Mouse (Mus musculus): ENCODE measurements around the gene Uap1.

Uap1 gene

DNA sequence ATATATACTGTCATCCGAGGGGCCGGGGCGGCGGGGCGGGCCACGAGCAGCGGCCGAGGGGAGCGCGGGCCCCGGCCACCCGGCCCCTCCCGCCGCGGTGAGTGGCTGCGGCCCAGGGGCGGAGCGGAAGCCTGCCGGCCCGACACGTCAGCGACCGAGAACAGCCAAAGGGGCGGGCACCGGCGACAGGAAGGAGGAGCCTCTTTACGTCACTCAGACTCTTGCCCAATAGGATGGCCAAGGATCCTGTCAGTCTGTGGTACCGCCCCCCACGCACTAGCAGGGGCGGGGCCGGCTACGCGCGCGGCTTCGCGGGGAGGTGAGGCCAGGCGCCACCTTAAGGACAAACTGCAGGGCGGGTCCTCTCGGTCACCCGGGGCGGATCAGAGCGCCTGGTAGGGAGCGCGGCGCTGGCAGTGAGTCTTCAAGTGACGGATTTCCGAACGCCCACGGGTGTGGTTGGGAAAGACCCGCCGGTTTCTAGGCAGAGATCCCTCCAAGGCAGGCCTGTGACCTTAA, at the start of gene Uap1:
TSS of gene Uap1 (minus strand) at position 144 of the 519 bp plus-strand sequence.
- DNase-seq (ENCODE audit: extremely low read depth, low read depth): peak; percentile 91

DNA sequence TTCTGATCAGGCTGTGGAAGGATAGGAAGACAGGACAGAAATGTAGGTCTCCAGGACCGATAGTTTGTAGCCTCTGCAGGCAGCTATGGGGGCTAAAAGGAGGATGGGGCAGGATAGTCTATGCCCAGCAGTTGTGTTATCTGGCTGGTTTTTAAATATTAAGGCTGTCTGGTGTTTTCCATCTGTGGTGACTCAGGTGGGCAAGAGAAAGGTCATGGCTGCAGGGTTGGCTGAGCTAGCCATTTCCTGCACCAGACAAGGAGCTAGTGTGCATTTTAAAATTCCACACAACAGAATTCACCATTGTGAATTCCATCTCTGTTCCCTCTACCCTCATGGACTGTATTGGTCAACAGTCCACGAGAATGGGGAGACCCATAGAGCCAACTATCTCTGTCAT, 48.5 kb upstream of the Uap1 start:
- no peak for DNase-seq (ENCODE audit: extremely low read depth, low read depth)

DNA sequence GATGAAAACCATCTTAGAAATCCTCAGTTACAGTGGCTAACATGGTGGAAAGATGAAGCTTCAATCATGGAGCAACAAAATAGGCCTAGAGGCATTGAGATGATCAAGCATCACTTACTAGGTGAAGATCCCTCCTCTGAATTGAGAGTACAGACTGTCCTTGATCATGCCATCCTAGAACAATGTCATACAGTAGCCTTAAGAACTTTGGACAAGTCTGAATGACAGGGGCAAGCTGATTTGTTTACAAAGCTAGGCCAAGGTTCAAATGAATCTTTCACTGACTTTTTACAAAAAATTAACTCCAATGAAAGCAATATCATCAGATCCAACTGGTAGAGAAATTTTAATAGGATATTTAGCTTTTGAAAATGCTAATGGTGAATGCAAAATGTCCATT, 45.6 kb upstream of the Uap1 start:
- no peak for DNase-seq (ENCODE audit: extremely low read depth, low read depth)

GRCm38 (mm10) chr1:170218091-170218884, 43.5 kb upstream of the Uap1 start:
- DNase-seq (ENCODE audit: extremely low read depth, low read depth): peak; percentile 36

DNA sequence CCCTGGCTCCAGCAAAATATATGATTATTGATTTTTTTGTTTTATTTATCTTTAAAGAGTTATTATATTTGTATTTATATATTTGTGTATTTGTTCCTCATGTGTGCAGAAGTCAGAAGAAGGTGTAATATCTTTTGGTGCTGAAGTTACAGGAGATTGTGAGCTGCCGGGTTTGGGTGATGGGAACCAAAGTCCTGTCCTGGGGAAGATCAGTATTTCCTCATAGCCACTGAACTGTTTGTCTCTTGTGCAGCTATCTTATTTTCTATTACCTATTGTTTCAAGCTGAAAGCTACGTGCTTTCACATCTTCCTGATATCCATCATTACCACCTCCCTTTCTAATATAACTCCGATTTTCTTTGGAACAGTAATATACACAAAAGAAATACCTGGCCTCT, 40.8 kb upstream of the Uap1 start:
- no peak for DNase-seq (ENCODE audit: extremely low read depth, low read depth)

DNA sequence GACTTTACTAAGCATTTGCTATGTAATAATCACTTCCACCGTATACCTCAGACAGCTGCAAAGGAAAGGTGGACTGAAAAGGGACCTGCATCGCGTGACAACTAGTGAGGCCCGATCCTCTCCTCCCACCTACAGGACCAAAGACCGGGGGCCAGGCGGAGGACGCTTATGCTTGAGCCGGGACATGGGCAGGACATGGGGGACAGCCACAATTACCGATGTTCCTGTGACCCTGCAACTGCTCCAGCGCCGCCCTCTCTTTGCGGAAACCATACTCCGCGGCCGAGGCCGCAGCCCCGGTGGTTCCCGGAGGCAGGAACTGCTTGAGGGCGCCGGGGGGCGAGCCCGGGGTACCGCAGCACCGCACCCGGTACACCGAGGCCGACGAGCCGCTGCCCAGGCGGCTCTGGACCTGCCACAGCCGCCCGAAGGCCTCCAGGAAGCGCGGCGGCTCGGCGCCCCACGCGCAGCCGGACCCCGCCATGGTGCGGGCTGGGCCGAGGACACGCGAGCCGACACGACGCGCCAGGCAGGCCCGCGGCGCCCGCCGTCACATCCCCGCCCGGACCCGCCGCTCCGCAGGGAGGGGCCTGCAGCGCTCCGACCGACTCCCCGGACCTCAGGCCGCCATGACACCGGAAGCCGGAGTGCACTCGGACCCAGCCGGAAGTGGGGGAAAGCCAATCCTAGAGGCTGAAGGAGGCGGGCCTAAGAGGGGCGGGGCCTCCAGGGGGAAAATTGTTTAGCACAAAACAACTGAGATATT, 40.2 kb upstream of the Uap1 start, which contains the start of gene Uhmk1:
TSS of gene Uhmk1 (minus strand) at position 641 of the 766 bp plus-strand sequence.
- DNase-seq (ENCODE audit: extremely low read depth, low read depth): peak; percentile 73

DNA sequence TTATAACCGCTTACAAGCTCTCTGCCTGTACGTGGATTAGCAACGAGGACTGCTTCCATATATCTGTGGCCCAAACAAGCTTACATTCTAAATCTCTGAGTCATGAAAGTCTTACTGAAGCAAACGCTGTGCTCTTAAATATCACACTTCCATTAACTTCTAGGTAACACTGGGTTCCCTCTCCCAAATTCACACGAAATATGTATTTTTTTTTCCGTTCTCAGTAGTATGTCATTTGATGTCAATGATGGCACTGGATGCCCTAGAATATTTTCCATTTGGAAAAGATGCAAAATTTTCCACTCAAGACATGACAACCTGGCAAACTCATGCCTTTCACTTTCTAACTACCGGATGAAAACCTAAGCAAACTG, 39.6 kb upstream of the Uap1 start:
- DNase-seq (ENCODE audit: extremely low read depth, low read depth): peak; percentile 41

DNA sequence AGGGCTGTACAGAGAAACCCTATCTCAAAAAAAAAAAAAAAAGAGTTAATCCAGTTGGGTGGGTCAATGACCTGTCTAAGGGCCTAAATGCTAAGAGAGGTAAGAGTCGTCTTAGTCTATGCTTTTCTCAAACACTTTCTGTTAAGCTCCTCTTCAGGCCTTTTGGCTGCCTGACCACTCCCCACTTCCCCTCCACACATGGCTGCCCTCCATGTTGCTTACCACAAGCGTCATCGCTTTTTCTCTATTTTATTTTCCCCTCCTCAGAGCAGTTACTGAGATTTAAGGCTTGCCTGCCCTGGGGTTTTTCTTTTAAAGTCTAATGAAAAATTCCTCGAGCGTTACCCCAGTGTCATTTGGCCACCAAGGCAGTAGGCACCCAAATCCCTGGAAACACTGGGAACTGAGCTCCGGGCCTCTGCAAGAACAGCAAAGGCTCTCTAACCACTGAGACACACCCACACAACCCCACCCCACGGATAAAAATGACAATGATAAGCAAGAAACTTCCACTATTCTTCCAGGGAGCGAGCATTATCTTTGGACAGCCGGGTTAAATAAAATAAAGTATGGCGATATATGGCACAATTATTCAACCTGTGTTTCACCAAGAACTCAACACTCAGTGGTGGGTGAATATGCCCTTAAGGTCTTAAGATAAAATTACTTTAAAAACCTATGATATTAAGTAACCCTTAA, 38.6 kb upstream of the Uap1 start:
- DNase-seq (ENCODE audit: extremely low read depth, low read depth): peak; percentile 17

GRCm38 (mm10) chr1:170206395-170206794, 31.6 kb upstream of the Uap1 start:
- no peak for DNase-seq (ENCODE audit: extremely low read depth, low read depth)

- no peak for DNase-seq (ENCODE audit: extremely low read depth, low read depth)
Measured at GRCm38 (mm10) chr1:170200379-170200778, 25.6 kb upstream of the Uap1 start.

DNA sequence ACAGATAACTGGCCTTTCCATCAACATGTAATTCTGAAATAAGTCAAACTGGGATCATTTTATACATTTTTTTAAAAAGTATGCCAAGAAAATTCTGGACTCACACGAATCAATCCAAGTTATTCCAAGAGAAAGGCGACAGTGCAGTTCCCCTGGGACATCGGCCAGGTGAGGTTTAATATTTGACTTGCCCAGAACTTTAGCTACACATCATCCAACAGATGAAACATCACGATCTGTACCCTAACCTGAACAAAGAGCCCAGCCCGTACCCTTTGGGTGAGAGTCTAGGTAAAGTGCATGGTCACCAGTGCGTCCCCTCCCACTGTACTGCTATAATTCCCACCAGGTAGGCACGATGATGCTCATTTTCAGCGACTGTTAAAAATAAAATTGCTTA, 21.5 kb upstream of the Uap1 start:
- DNase-seq (ENCODE audit: extremely low read depth, low read depth): no peak

- no peak for DNase-seq (ENCODE audit: extremely low read depth, low read depth)
Measured at GRCm38 (mm10) chr1:170191925-170192324, 17.2 kb upstream of the Uap1 start.

DNA sequence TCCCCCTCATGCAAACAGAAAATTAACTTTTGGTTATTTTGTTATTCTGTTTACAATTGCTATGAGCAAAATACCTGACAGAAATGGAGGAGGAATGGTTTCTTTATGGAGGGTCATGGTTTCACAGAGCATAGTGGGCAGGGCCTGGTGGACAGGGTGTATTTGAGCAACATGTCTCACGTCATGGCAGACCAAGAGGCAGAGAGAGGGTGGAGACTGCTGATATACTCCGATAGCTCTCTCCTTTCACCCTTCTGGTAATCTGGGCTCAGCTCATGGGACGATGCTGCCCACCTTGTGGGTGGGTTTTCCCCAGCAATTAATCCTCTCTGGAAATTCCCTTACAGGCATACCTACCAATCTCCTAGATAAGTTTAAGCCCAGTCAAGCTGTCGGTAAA, 15.5 kb upstream of the Uap1 start:
- no peak for DNase-seq (ENCODE audit: extremely low read depth, low read depth)

DNA sequence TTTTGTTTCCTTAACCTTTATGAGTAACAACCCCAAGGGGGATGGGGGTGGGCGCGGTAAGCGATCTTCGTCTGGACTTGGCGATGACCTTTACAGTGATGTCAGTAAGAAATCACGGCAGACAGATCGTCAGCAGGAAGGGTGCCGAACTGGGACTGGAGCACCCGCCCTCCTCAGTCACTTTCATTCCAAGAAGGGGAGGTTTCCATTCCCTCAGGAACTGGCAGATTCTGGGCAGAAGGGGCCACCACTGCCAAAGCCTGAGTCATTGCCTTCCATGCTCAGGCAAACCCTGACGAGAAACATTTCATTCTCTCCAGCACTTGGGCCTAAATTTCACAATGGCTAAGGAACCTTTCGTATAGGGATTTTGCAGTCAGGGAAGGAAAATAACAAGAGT, 13.8 kb upstream of the Uap1 start:
- DNase-seq (ENCODE audit: extremely low read depth, low read depth): no peak

- DNase-seq (ENCODE audit: extremely low read depth, low read depth): no peak
Measured at GRCm38 (mm10) chr1:170186531-170186930, 11.8 kb upstream of the Uap1 start.

- DNase-seq (ENCODE audit: extremely low read depth, low read depth): no peak
Measured at GRCm38 (mm10) chr1:170185137-170185536, 10.4 kb upstream of the Uap1 start.

- DNase-seq (ENCODE audit: extremely low read depth, low read depth): no peak
Measured at GRCm38 (mm10) chr1:170182706-170183105, 7.9 kb upstream of the Uap1 start.

GRCm38 (mm10) chr1:170176661-170177239, 2.0 kb upstream of the Uap1 start:
- no peak for DNase-seq (ENCODE audit: extremely low read depth, low read depth)

DNA sequence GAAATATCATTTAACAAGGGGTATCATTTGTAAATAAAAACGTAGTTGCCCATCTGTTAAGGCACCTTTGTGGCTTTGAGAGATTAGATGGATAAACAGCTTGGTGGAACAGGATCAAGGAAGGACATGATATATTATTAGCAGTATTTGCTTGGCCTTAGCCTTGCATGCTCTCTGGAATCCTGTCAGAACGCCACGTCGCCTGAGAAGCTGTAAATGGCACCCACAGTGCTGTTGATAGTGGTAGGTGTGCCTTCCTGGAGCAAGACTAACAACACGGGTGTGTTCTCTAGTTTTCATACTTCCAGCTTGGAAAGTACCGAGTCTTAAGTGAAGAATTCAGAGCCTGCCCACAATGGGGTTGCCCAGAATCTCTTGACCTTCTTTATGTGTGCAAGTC, 1.1 kb upstream of the Uap1 start:
- no peak for DNase-seq (ENCODE audit: extremely low read depth, low read depth)

DNA sequence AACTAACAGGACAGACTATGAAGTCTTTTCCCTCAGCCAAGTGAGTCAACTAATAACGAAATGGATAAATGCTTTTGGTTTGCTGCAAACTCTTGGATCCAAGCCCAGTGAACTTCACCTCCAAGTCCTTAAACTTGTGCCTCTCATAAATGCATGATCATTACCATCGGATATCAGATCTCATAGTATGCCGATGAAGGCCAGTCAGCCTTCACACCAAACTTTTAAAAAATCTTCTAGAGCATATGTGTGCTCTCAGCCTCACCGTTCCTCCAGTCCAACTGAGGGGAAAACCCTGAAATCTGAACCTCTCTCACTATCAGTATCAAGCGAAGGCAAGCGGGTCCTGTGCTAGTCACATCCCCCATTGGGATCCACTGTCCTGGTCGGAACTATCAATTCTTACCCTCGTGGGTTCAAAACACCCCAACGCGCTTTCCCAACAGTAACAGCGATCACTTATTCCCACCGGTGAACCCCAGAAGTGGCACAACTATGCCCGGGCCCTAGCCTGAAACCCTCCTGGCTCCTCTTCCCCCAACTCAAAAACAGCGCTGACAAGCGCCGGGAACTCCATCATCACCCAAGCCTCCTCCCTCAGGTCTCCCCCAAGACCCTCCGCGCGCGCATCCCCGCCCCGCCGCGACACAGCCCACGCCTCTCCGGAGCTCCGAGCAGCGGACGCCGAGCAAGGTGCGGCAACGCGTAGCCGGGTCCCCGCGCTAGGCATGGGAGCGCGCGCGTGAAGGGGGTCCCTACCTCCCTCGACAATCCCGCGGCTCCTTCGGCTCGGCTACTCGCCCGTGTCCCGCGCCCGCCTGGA, 555 bp downstream of the Uap1 start:
- peak; percentile 31 for DNase-seq (ENCODE audit: extremely low read depth, low read depth)

DNA sequence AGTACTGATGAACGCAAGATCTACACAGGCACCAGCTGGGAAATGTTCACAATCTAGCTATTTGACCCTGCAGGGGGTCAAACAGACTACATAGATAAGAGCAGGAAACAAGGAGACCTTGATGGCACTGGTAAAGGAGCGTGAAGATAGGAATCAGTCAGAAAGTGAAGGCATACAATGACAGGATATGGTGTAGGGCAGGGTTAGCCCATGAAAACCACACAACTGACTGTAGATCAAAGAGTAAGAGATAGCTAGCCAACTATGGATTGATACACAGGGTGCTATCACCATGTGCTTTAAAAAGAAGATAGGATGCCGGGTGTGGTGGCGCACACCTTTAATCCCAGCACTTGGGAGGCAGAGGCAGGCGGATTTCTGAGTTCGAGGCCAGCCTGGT, 7.0 kb downstream of the Uap1 start:
- no peak for DNase-seq (ENCODE audit: extremely low read depth, low read depth)

Data from MEL-GATA-1-ER (cell line).